Comparison of ENCODE assay signal across 13 mouse cellular contexts in the genomic region with DNA sequence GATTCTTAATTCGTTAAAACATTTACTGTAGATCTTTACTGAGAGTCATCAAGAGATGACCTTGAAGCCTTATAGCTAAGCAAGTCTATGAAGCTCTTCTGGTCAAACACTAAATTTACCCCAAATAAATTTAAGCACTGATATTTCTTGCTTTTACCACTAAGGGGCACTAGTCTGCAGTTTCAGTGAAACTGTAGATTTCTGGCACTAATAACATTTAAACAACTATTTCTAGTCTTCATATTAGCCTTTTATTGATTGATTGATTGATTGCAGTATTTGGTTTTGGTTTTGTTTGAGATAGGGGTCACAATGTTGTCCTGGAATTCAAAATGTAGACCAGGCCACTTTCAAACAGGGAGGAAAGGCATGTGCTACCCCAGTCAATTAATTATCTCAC. TPM values are rescaled to one million over a fixed set of nuclear protein-coding genes. Genes with fewer than 3 reads are reported as not detected.
DNase-seq lines count a peak whose midpoint lies in the region; TF ChIP-seq lines count a peak whose summit lies in the region.
"Had no signal": no experiment of that assay in that cellular context is flagged by ENCODE, and none has a peak within 500 bp of the region (broad histone marks: within the 10 kb centered on the region; RNA-seq: fewer than 3 reads in every experiment).

No protein-coding gene starts in this region.

- 86% methylated on average over 1 of the region's 1 CpGs for WGBS in thymus, adult 2 months

- TF ChIP-seq POLR2A in thymus, adult 2 months (IDR thresholded peaks at IDR 0.05; ENCODE audit: control insufficient read depth, extremely low read depth, insufficient read depth, low read length, poor library complexity), result no peak

- no peaks in the 10 kb centered on the region for H3K27me3 ChIP-seq in thymus, adult 2 months (ENCODE audit: control insufficient read depth, insufficient read depth, low read length)

- peak; percentile 13 for DNase-seq in kidney, adult 9 months
- DNase-seq in kidney, postnatal 10 days, result no peak
- DNase-seq in thymus, postnatal 0 days (ENCODE audit: low spot score), result peak; percentile 11
- no peak for DNase-seq in thymus, adult 2 months
- peak; percentile 39 for DNase-seq in R1 (ENCODE audit: low read depth, low spot score)
- no peak for DNase-seq in urinary bladder, postnatal 25 days (ENCODE audit: low spot score)
- no peak for DNase-seq in ovary, postnatal 36 days (ENCODE audit: low spot score)
- DNase-seq: cerebellum, postnatal 25 days; lung, postnatal 4 days; thymus, postnatal 4 days had no signal

- no peak for TF ChIP-seq CTCF in thymus, adult 2 months (IDR thresholded peaks at IDR 0.05; ENCODE audit: borderline replicate concordance, control insufficient read depth, extremely low read depth, insufficient read depth, low read length, poor library complexity)

- H3K27ac ChIP-seq in thymus, adult 2 months (ENCODE audit: control insufficient read depth, insufficient read depth, low read length), result no peak overlapping the region

- peaks cover 34% of the 10 kb centered on the region for H3K36me3 ChIP-seq in thymus, adult 2 months (ENCODE audit: control insufficient read depth, insufficient read depth, low read length)

- H3K4me3 ChIP-seq in thymus, adult 2 months (ENCODE audit: control insufficient read depth, insufficient read depth, low read length), result no peak overlapping the region
- H3K4me3 ChIP-seq: myocyte had no signal

- H3K4me1 ChIP-seq in thymus, adult 2 months (replicated peaks; ENCODE audit: control insufficient read depth, insufficient read depth, low read length), result no peaks in the 10 kb centered on the region

RNA-seq across cellular contexts. Expression of a gene that starts 20.9 kb away (rescaled TPM):
- polyA plus RNA-seq in thymus, postnatal 0 days (2015; fragmentation: Nextera tagmentation; extraction: Ambion mirVana), result 29.6 and 34.4 TPM in 2 replicates
- 6.2 and 7.8 TPM in 2 replicates for polyA plus RNA-seq in thymus, adult 2 months (2012; rRNA removed)

RNA-seq across cellular contexts. Expression of a gene that starts 38.2 kb away (rescaled TPM):
- polyA plus RNA-seq in thymus, postnatal 0 days (2015; fragmentation: Nextera tagmentation; extraction: Ambion mirVana), result 0.06 and 0.07 TPM in 2 replicates
- polyA plus RNA-seq in thymus, adult 2 months (2012; rRNA removed), result 0.05 TPM in 1 of 2 replicates, not detected in the other
- polyA plus RNA-seq: heart, embryonic 11.5 days; hindbrain, embryonic 16.5 days had no signal

RNA-seq across cellular contexts. Expression of a gene that starts 47.5 kb away (rescaled TPM):
- polyA plus RNA-seq in thymus, postnatal 0 days (2015; fragmentation: Nextera tagmentation; extraction: Ambion mirVana), result 71.5 and 75.4 TPM in 2 replicates
- 47.5 and 51.0 TPM in 2 replicates for polyA plus RNA-seq in thymus, adult 2 months (2012; rRNA removed)

Comparison
In these comparisons a context has a peak if more than half of its experiments do, and no peak if none do; other contexts are left out.
1. DNase-seq: peak in kidney, adult 9 months (single experiment), thymus, postnatal 0 days (single experiment) and R1 (single experiment); none in kidney, postnatal 10 days (single experiment), thymus, adult 2 months (single experiment), urinary bladder, postnatal 25 days (single experiment) and ovary, postnatal 36 days (single experiment).